Mouse (Mus musculus) B cell, adult (primary cell): ENCODE results near the gene Taf1a. TPM values are rescaled to one million over a fixed set of nuclear protein-coding genes. Genes with fewer than 3 reads are reported as not detected.

Experiments used
- total RNA-seq: library from RNA; stranded (reverse); gene quantifications from 4 replicates; pipeline ENCODE4 v1.2.4, GENCODE M21; 2023; ENCODE audit not compliant: inconsistent age

Gene Taf1a
- total RNA-seq = 22.7 to 25.4 TPM (median 24.2 TPM) in 4 replicates

DNA sequence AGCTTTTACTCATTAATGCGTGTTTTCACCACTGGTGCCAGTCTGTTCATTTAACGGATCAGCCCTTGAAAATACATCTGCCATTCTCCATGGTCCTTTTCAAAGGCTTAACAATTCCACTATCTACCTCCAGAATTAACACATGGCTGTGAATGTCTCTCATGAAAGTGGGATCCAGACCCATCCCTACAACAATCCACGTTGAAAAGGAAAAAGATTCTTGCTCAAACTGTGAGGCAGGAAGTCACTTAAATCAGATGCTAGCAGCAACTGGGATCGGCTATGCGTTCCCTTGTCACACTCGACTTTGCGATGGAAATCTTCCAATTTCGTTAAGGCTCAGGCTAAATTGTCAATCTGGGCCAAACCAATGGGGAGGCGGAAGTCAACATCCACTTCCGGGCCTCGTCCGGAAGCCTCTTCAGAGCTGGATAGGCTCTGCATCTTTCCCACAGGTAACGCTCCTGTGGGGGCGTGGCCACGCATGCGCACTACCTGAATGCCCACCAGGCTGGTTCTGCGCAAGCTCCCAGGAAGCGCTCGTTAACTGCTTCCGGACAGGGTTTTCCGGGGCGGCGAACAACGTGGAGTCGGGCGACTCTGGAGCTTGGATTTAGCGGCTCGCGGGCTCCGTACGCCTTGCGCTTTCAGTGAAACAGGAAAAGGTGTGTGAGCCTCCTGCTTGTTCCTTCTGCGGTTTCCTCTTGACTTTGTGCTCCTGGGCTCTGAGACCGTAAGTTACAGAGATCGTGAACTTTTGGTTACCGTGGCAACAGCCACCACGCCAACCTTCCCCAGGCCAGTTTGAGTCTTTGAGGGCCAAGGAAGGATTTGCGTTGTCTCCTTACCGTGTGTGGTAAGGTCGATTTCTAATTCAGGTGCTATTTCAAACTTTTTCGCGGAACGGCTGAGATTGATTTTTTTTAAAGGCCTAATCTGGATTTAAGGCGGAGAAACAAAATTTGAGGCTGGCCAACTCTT is at the start of gene Taf1a:
Taf1a (plus strand) TSS at position 556 of the 981 bp plus-strand sequence.

GRCm38 (mm10) chr1:183369427-183370014 is 19.3 kb upstream of the Taf1a start, which contains the start of gene Mia3:
Mia3 (minus strand) TSS chr1:183369553.

GRCm38 (mm10) chr1:183417873-183418272 is 29.1 kb downstream of the Taf1a start, which contains the start of gene Hhipl2:
Hhipl2 (plus strand) TSS chr1:183418215.

Other genes with a start within 250 kb of the Taf1a start
- gene Disp1, start 167.5 kb upstream of the Taf1a start, total RNA-seq = 10.8 to 16.1 TPM (median 11.0 TPM) in 4 replicates
- gene Aida, start 92.4 kb upstream of the Taf1a start, total RNA-seq = 73.8 to 86.8 TPM (median 81.1 TPM) in 4 replicates
- 71.2 to 75.8 TPM (median 73.4 TPM) in 4 replicates for gene Brox, start 91.7 kb upstream of the Taf1a start, total RNA-seq
- gene Mia3, start 19.4 kb upstream of the Taf1a start, total RNA-seq = 168 to 194 TPM (median 179 TPM) in 4 replicates
- 0.21 TPM in 1 of 4 replicates, not detected in the others for gene Hhipl2, start 29.2 kb downstream of the Taf1a start, total RNA-seq